Mouse (Mus musculus): ENCODE results near the gene Rsl1. TPM values are rescaled to one million over a fixed set of nuclear protein-coding genes. Genes with fewer than 3 reads are reported as not detected.

Rsl1 gene
- 1 to 10 TPM; 7.0 to 9.9 TPM for total RNA-seq (2023)

DNA sequence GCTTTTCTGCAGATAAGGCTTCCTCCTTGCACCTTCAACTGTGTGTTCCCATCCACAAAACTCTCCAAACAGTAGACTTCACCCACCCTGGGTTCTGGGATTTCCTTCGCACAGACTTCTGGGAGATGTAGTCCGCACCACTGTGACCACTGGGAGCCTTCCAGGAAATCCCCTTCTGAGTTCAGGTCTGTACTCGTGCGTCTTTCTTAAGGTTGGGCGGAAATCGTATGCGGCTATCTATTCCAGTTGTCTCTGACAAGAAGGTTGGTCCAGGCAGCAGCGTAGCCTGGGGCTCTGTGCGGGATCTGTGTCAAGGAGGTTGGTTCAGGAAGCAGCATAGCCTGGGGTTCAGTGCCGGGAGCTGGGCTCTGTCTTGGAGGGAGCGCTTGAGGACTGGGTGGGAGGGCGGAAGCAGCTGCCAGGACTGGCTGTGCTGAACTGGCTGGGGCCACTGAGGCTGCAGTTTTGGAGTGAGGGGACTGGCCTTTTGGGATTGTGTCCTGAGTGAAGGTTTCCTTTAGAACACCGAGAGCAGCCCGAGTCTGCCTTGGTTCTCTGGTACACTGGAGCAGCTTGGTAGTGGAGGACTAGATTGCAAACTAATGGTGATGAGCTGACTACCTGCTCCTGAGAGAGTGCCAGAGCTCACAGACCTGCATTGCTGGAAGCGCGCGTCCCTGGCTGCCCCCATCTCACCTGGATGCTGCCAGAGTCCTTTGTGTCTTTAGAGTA, at the start of gene Rsl1:
TSS of gene Rsl1 (plus strand) at position 192 of the 732 bp plus-strand sequence.

DNA sequence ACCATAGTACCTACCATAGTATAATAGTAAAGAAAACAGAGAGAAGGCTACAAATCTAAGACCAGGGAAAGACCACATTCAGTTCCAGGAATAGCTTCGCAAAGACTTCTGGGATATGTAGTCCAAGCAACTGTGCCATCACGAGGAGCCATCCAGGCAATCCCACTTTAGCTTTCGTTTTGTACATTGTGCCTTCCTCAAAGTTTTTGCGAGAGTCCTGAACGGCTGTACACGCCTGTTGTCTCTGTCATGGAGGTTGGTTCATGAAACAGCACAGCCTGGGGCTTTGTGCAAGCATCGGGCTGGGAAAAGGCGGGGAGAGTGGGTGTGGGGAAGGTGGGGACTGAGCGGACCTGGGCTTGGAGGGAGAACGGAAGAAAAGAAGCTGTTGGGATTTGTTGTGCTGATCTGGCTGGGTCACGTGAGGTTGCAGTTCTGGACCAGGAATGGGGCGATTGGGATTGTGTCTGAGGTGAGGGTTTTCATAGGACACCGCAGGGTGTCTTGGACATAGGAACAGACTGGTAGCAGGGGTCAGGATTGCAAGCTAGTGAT, 21.4 kb downstream of the Rsl1 start, which contains the start of gene Zfp455:
TSS of gene Zfp455 (plus strand) at position 167 of the 555 bp plus-strand sequence.

Other genes with a start within 250 kb of the Rsl1 start
- 1 to 10 TPM; 4.6 to 5.8 TPM for gene Zfp712, start 112.0 kb upstream of the Rsl1 start, total RNA-seq (2023)
- 1 to 10 TPM in 1 of 2 experiments, under 1 TPM in 1; 0.77 to 2.4 TPM for gene Zfp708, start 75.2 kb upstream of the Rsl1 start, total RNA-seq (2023)
- 1 to 10 TPM; 3.9 to 5.8 TPM for gene Gm28557, start 64.6 kb upstream of the Rsl1 start, total RNA-seq (2023)
- gene Rslcan18, start 56.9 kb upstream of the Rsl1 start, total RNA-seq (2023): under 1 TPM in 1 of 2 experiments, not detected in 1; 0.41 TPM
- 1 to 10 TPM; 4.3 to 5.7 TPM for gene Zfp759, start 51.5 kb upstream of the Rsl1 start, total RNA-seq (2023)
- 1 to 10 TPM; 2.3 TPM for gene Zfp455, start 21.3 kb downstream of the Rsl1 start, total RNA-seq (2023)
- gene Zfp458, start 105.3 kb downstream of the Rsl1 start, total RNA-seq (2023): 1 to 10 TPM; 2.8 to 5.4 TPM
- 1 to 10 TPM; 2.9 to 5.3 TPM for gene Zfp457, start 133.3 kb downstream of the Rsl1 start, total RNA-seq (2023)
- gene Zfp595, start 159.4 kb downstream of the Rsl1 start, total RNA-seq (2023): 10 to 100 TPM; 16.4 to 18.8 TPM
- gene Gm28044, start 187.4 kb downstream of the Rsl1 start, total RNA-seq (2023): 1 to 10 TPM; 4.1 to 6.4 TPM
- 10 to 100 TPM in 1 of 2 experiments, 1 to 10 TPM in 1; 8.2 to 10.7 TPM for gene Zfp953, start 187.4 kb downstream of the Rsl1 start, total RNA-seq (2023)
- 1 to 10 TPM in 1 of 2 experiments, not detected in 1; 2.4 TPM for gene Gm28041, start 202.6 kb downstream of the Rsl1 start, total RNA-seq (2023)
- gene Zfp456, start 202.6 kb downstream of the Rsl1 start, total RNA-seq (2023): 10 to 100 TPM in 1 of 2 experiments, 1 to 10 TPM in 1; 7.7 to 12.5 TPM
- 10 to 100 TPM; 10.1 to 12.5 TPM for gene Zfp429, start 226.6 kb downstream of the Rsl1 start, total RNA-seq (2023)
- 1 to 10 TPM; 3.1 to 3.3 TPM for gene Zfp459, start 248.2 kb downstream of the Rsl1 start, total RNA-seq (2023)